Mouse (Mus musculus): ENCODE results near the gene Atp7a. TPM values are rescaled to one million over a fixed set of nuclear protein-coding genes. Genes with fewer than 3 reads are reported as not detected.

Gene Atp7a
- total RNA-seq, 2 experiments from 2014 or later: 24.9 to 25.9 TPM

- DNase-seq (ENCODE audit: low spot score in 2 of 2): no peak
These were observed 137.5 kb downstream of the Atp7a start for GRCm38 (mm10) chrX:106164555-106164954.

- DNase-seq (ENCODE audit: low spot score in 2 of 2): no peak
These were observed 138.0 kb downstream of the Atp7a start for GRCm38 (mm10) chrX:106165089-106165488.

GRCm38 (mm10) chrX:106171106-106171852 lies 144.2 kb downstream of the Atp7a start:
- DNase-seq (ENCODE audit: low spot score in 2 of 2): peak; percentile 26 to 70

GRCm38 (mm10) chrX:106171853-106172154 lies 144.7 kb downstream of the Atp7a start:
- DNase-seq (ENCODE audit: low spot score in 2 of 2): no peak

Other genes starting within 250 kb of the Atp7a start
- 100 to 1,000 TPM in 1 of 2 experiments, 10 to 100 TPM in 1; 99.2 to 106 TPM for gene Atrx, start 97.9 kb upstream of the Atp7a start, total RNA-seq (2021)
- 10 to 100 TPM; 36.7 to 37.3 TPM for gene Magt1, start 15.4 kb upstream of the Atp7a start, total RNA-seq (2021)
- gene Cox7b, start 11.6 kb upstream of the Atp7a start, total RNA-seq (2021): 100 to 1,000 TPM; 568 to 633 TPM
- gene Tlr13, start 115.9 kb downstream of the Atp7a start, total RNA-seq (2021): 1 to 10 TPM; 1.8 to 1.9 TPM
- gene Pgk1, start 159.8 kb downstream of the Atp7a start, total RNA-seq (2021): 100 to 1,000 TPM; 561 to 647 TPM
- 1 to 10 TPM; 7.7 to 7.8 TPM for gene Taf9b, start 193.9 kb downstream of the Atp7a start, total RNA-seq (2021)
- gene Fnd3c2, start 228.1 kb downstream of the Atp7a start, total RNA-seq (2021): 1 to 10 TPM in 1 of 2 experiments, not detected in 1; 4.9 TPM

Data from gastrocnemius, postnatal 4 days (tissue).